Mouse (Mus musculus): ENCODE data around the gene Rpl35a. TPM values are rescaled to one million over a fixed set of nuclear protein-coding genes. Genes with fewer than 3 reads are reported as not detected.
A peak's percentile ranks its signal among the peaks of the same experiment; 100 is the strongest.
"Not testable (repeated sequence)": the region's sequence is repeated elsewhere in the genome, so short reads cannot be mapped to it uniquely, and the experiment has no call there.

Gene Rpl35a
- polyA plus RNA-seq, 1 experiment from 2014 or later, result 1,042 TPM

DNA sequence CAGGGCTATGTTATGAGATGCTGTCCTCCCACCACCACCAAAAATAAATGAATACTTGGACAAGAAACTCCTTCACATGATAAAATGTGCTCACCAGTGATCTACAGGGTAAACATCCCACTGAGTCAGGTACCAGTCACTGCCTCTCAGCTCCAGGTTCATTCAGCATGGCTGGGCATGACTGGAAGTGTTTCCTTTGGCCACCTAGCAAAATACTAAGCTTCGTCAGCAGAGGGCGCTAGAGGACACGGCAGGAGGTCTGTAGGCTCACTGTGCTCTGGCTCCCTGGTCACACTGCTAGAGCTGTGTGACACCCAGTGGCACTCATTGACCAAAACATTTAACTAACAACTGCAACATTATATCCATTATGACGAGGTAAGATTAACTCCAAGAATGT is 32.5 kb upstream of the Rpl35a start:
- no peaks in the 10 kb centered on the region for H3K36me3 ChIP-seq
- peaks cover 3% of the 10 kb centered on the region; the same call in 1 of the 2 replicates for H3K4me1 ChIP-seq
- H3K27ac ChIP-seq, result no peak overlapping the region
- H3K9ac ChIP-seq, result no peak overlapping the region
- no peak overlapping the region for H3K4me3 ChIP-seq (replicated peaks)
- peak; percentile 75 for ATAC-seq (ENCODE audit: insufficient read depth, low FRiP score, low read depth)
- 3% methylated on average over 4 of the region's 4 CpGs for WGBS
- H3K27me3 ChIP-seq (replicated peaks), result no peaks in the 10 kb centered on the region
- no peak overlapping the region for H3K4me2 ChIP-seq
- no peaks in the 10 kb centered on the region for H3K9me3 ChIP-seq

DNA sequence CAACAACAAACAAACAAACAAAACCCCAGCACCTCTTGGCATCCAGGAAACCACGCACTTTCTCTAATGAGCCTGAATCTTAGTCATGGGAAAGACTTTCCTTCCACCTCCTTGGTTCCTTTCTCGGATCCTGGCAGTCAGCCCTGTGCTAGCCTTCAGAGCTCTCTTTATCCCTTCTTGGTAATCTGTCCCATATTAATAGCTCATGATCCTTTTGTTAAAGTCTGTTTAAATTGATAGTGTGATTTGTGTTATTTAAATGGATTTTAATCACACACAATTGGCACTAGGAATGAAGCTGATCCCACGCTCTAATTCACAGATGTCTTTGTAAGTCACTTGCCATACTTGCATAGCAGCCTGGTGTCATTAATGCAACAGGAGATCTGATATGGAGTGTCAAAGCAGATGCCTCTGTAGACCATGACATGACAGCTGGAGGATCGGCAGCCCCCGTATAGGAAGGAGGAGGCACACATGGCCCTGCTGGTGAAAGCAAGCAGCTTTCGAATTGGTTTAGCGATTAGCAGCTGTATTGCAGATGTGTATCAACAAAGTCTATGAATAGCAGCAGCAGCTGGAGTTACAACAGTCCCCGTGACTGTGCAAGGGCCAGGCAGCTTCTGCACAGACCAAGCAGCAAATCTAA is 31.7 kb upstream of the Rpl35a start:
- no peaks in the 10 kb centered on the region for H3K27me3 ChIP-seq (replicated peaks)
- 0 out of 2 replicates have a peak, but pooled peaks have one; percentile 22 for ATAC-seq (ENCODE audit: insufficient read depth, low FRiP score, low read depth)
- no peak overlapping the region for H3K9ac ChIP-seq
- no peaks in the 10 kb centered on the region for H3K4me1 ChIP-seq
- H3K4me3 ChIP-seq (replicated peaks), result no peak overlapping the region
- no peak overlapping the region for H3K4me2 ChIP-seq
- no peaks in the 10 kb centered on the region for H3K36me3 ChIP-seq
- no peaks in the 10 kb centered on the region for H3K9me3 ChIP-seq
- H3K27ac ChIP-seq, result no peak overlapping the region
- 48% methylated on average over 8 of the region's 8 CpGs for WGBS

DNA sequence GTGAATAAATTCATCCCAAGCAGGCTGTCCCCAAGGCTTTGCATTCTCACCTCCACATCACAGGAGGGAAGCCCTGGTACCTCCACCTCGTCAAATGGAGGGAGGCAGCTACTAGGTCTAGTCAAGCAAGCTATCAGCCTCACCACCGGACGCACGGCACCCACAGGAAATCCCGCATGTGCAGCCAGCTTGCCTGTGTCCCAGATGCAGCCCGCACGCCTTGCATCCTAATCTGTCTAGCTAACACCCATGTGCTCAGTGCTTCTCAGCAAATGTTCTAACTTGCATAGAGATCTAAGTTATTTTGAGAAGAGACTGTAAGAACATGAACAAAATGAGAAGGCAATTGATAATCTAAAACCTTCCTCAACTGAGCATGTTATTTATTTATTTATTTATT is 29.9 kb upstream of the Rpl35a start:
- H3K4me1 ChIP-seq, result no peaks in the 10 kb centered on the region
- ATAC-seq (ENCODE audit: insufficient read depth, low FRiP score, low read depth), result no peak
- no peaks in the 10 kb centered on the region for H3K36me3 ChIP-seq
- no peaks in the 10 kb centered on the region for H3K27me3 ChIP-seq (replicated peaks)
- WGBS, result 82% methylated on average over 7 of the region's 7 CpGs
- H3K4me3 ChIP-seq (replicated peaks), result no peak overlapping the region
- no peak overlapping the region for H3K4me2 ChIP-seq
- no peaks in the 10 kb centered on the region for H3K9me3 ChIP-seq
- no peak overlapping the region for H3K27ac ChIP-seq
- no peak overlapping the region for H3K9ac ChIP-seq

DNA sequence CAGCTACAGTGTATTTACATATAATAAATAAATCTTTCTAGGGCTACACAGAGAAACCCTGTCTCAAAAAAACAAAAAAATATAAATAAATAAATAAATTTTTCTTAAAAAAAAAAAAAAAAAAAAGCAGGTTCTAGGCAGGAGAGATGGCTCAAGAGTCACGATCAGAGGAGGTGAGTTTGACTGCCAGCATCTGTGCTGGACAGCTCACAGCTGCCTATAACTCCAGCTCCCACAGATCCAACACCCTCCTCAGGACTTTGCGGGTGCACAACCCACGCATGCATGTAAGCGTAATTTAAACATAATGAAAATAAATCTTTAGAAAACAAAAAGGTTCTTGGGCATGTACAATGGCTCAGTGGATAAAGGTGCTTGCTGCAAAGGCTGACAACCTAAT is 20.2 kb upstream of the Rpl35a start:
- Histone ChIP-seq H3K4me1 (no peaks in the 10 kb centered on the region), H3K9me3 (no peaks in the 10 kb centered on the region), H3K9ac (no peak overlapping the region), H3K4me2 (no peak overlapping the region), H3K36me3 (no peaks in the 10 kb centered on the region), H3K27ac (no peak overlapping the region), H3K4me3 (replicated peaks) (no peak overlapping the region), H3K27me3 (replicated peaks) (no peaks in the 10 kb centered on the region)
- no peak for ATAC-seq (ENCODE audit: insufficient read depth, low FRiP score, low read depth)
- 58% methylated on average over 4 of the region's 4 CpGs for WGBS

DNA sequence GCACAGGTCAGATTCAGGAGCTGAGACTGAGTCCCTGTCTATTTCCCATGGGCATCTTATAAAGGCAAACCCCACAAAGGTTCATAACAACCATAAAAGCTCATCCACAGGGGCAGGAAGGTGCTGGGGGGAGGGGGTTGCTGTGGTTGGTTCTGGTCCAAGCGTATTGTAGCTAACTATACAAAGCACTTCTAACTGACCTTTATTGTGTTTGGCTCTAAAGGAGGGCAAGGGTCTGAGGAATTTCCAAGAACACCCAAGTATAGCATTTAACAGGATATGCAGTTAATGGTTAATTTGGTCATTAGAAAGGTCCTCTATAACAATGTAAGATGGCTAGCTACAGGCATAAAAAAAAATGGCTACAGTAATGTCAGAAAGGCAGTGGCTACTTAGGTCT is 13.6 kb upstream of the Rpl35a start:
- Histone ChIP-seq H3K4me2 (no peak overlapping the region), H3K27ac (no peak overlapping the region), H3K27me3 (replicated peaks) (no peaks in the 10 kb centered on the region), H3K36me3 (no peaks in the 10 kb centered on the region), H3K9me3 (no peaks in the 10 kb centered on the region), H3K4me3 (replicated peaks) (no peak overlapping the region), H3K9ac (no peak overlapping the region), H3K4me1 (no peaks in the 10 kb centered on the region)
- WGBS, result 71% methylated on average over 1 of the region's 1 CpGs
- ATAC-seq (ENCODE audit: insufficient read depth, low FRiP score, low read depth), result no peak

DNA sequence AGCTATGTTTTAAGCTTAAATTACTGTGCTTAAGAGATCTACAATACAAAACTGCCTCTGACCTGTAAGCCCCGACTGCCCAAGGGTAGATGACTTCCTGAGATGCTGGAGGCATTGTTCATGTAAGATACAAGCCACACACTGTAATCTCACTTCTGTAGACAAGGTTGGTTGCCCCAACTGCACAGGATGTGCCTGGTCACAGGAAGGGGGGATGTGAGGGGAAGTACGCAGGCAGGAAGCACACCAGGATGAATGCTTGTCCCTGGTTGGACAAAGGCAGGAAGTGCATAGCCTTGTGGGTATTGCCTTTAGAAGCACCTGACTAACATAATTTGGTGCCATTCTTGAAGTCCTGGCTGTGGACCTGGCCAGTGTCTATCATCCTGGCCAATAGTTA is 13.0 kb upstream of the Rpl35a start:
- no peak overlapping the region for H3K9ac ChIP-seq
- H3K4me1 ChIP-seq, result no peaks in the 10 kb centered on the region
- H3K27ac ChIP-seq, result no peak overlapping the region
- no peaks in the 10 kb centered on the region for H3K36me3 ChIP-seq
- no peak overlapping the region for H3K4me3 ChIP-seq (replicated peaks)
- H3K9me3 ChIP-seq, result no peaks in the 10 kb centered on the region
- no peak overlapping the region for H3K4me2 ChIP-seq
- no peak for ATAC-seq (ENCODE audit: insufficient read depth, low FRiP score, low read depth)
- 61% methylated on average over 2 of the region's 2 CpGs for WGBS
- no peaks in the 10 kb centered on the region for H3K27me3 ChIP-seq (replicated peaks)

DNA sequence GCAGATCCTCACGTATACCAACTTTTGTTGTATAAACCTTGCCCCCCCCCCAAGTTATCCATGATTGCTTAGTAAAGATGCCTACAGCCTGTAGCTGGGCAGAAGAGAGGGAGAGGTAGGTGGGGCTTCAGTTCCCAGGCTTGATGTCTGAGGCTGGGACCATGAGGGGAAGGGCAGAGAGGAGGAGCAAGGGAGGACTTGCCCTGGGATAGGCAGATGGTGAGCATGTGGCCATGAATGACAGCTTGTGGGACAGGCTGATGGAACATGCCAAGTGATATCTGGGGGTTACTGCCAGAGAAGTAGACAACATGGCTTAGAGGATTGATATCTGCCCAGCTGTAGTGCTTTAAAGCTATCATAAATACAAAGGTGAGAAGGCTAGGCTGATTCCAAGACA is 8.2 kb upstream of the Rpl35a start:
- H3K27ac ChIP-seq, result no peak overlapping the region
- H3K9ac ChIP-seq, result no peak overlapping the region
- no peak overlapping the region for H3K4me3 ChIP-seq (replicated peaks)
- H3K36me3 ChIP-seq, result no peaks in the 10 kb centered on the region
- no peaks in the 10 kb centered on the region for H3K27me3 ChIP-seq (replicated peaks)
- WGBS, result 91% methylated on average over 1 of the region's 1 CpGs
- ATAC-seq (ENCODE audit: insufficient read depth, low FRiP score, low read depth), result no peak
- no peaks in the 10 kb centered on the region for H3K9me3 ChIP-seq
- no peaks in the 10 kb centered on the region for H3K4me1 ChIP-seq
- no peak overlapping the region for H3K4me2 ChIP-seq

DNA sequence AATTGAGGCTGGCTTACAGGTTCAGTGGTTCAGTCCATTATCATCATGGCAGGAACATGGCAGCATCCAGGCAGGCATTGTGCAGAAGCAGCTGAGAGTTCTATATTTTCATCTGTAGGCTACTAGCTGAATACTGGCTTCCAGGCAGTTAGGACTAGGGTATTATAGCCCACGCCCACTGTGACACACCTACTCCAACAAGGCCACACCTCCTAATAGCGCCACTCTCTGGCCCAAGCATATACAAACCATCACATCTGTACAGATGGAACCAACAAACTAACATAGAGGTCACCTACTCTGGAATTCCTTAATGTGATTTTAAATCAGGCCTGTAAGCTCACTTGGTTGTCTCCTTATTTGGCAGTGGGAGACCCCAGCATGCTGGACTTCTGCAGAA is 7.6 kb upstream of the Rpl35a start:
- H3K9ac ChIP-seq, result no peak overlapping the region
- no peak for ATAC-seq (ENCODE audit: insufficient read depth, low FRiP score, low read depth)
- H3K27me3 ChIP-seq (replicated peaks), result no peaks in the 10 kb centered on the region
- no peak overlapping the region for H3K4me2 ChIP-seq
- H3K9me3 ChIP-seq, result no peaks in the 10 kb centered on the region
- WGBS, result 63% methylated on average over 2 of the region's 2 CpGs
- H3K4me3 ChIP-seq (replicated peaks), result no peak overlapping the region
- no peaks in the 10 kb centered on the region for H3K36me3 ChIP-seq
- no peaks in the 10 kb centered on the region for H3K4me1 ChIP-seq
- no peak overlapping the region for H3K27ac ChIP-seq

DNA sequence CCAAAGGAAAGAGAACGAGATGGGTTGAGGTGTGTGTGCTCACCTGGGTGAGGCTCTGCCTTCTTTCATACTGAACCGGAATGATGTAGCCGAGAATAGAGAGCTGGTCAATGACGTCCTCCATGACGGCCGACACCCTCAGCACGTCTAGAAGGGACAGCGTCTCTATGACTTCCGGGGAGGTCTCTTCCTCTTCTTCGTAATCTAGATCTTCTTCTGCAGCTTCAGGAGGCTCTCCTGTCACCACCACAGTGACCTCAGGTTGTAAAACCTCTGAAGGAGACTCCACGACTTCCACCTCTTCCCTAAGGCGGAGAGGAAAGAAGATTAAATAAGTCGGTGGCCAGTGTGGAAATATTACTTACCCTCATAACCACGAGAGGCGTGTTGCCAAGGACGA is 6.4 kb upstream of the Rpl35a start:
- H3K4me1 ChIP-seq, result no peaks in the 10 kb centered on the region
- H3K27me3 ChIP-seq (replicated peaks), result no peaks in the 10 kb centered on the region
- H3K9ac ChIP-seq, result no peak overlapping the region
- no peak for ATAC-seq (ENCODE audit: insufficient read depth, low FRiP score, low read depth)
- no peak overlapping the region for H3K4me3 ChIP-seq (replicated peaks)
- no peak overlapping the region for H3K4me2 ChIP-seq
- H3K27ac ChIP-seq, result no peak overlapping the region
- H3K9me3 ChIP-seq, result no peaks in the 10 kb centered on the region
- H3K36me3 ChIP-seq, result no peaks in the 10 kb centered on the region
- 89% methylated on average over 16 of the region's 16 CpGs for WGBS

DNA sequence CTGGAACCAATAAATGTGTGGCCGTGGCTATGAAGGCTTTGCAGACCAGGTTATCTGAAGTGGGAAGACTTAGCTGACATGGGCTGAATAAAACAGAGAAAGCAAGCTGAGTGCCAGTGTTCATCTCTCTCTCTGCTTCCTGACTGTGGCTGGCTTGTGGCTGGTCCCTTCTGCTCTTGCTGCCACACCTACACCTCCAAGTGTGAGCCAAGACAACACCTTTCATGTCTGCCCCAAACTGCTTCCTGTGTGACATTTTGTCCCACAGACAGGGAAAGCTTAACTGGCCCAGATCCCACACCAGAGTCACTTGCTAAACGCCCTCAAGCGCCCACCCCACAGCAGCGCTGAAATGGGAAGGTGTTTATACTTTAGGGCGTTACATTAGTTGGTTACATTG is 3.1 kb upstream of the Rpl35a start:
- no peaks in the 10 kb centered on the region for H3K36me3 ChIP-seq
- H3K9me3 ChIP-seq, result no peaks in the 10 kb centered on the region
- no peak overlapping the region for H3K9ac ChIP-seq
- 62% methylated on average over 5 of the region's 5 CpGs for WGBS
- no peak for ATAC-seq (ENCODE audit: insufficient read depth, low FRiP score, low read depth)
- H3K27me3 ChIP-seq (replicated peaks), result no peaks in the 10 kb centered on the region
- H3K4me2 ChIP-seq, result no peak overlapping the region
- peaks cover 4% of the 10 kb centered on the region for H3K4me1 ChIP-seq
- H3K27ac ChIP-seq, result no peak overlapping the region
- H3K4me3 ChIP-seq (replicated peaks), result no peak overlapping the region

DNA sequence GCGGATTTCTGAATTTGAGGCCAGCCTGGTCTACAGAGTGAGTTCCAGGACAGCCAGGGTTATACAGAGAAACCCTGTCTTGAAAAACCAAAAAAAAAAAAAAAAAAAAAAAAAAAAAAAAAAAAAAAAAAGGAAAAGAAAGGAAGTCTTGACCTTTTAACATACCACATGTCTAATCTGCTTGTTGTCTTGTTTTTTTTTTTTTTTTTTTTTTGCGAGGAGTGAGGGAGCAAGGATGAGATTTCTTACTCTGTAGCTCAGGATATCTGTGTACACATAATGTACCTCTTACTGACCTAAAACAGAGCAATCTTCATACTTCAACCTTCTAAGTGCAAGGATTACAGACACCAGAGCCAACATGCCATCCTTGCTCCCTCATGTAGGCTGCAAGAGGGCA is 1.3 kb upstream of the Rpl35a start:
- H3K4me1 ChIP-seq, result peaks cover 17% of the 10 kb centered on the region
- H3K27me3 ChIP-seq (replicated peaks); H3K9me3 ChIP-seq; H3K4me2 ChIP-seq; H3K27ac ChIP-seq; H3K9ac ChIP-seq; ATAC-seq (ENCODE audit: insufficient read depth, low FRiP score, low read depth); H3K4me3 ChIP-seq (replicated peaks): not testable (repeated sequence)
- WGBS, result 74% methylated on average over 2 of the region's 2 CpGs
- H3K36me3 ChIP-seq, result peaks cover 13% of the 10 kb centered on the region; the same call in 1 of the 2 replicates

DNA sequence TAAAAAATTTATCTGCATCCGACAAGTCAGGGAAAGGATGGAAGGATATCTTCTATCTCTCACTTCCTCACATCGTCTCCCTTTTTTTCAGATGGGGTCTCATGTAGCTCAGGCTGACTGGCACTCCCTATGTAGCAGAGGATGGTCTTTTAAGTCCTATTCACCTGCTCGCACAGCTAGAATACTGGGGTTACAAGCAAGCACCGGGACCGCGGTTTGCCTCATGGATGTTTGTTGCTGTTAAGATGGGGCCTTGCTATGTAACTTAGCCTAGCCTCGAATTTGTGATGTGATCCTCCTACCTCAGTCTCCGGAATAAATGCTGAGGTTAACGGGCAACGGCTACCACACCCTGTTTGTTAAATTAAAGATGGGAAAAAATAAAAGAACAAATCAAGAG is 598 bp upstream of the Rpl35a start:
- H3K4me1 ChIP-seq, result peaks cover 17% of the 10 kb centered on the region
- no peaks in the 10 kb centered on the region for H3K9me3 ChIP-seq
- WGBS, result 20% methylated on average over 10 of the region's 10 CpGs
- peak overlapping the region; percentile 58 for H3K4me2 ChIP-seq
- peaks cover 18% of the 10 kb centered on the region for H3K36me3 ChIP-seq
- 0 out of 2 replicates have a peak, but pooled peaks have one; percentile 12 for ATAC-seq (ENCODE audit: insufficient read depth, low FRiP score, low read depth)
- no peaks in the 10 kb centered on the region for H3K27me3 ChIP-seq (replicated peaks)
- H3K27ac ChIP-seq, result no peak overlapping the region
- peak overlapping the region; percentile 95 for H3K4me3 ChIP-seq (replicated peaks)
- H3K9ac ChIP-seq, result no peak overlapping the region

DNA sequence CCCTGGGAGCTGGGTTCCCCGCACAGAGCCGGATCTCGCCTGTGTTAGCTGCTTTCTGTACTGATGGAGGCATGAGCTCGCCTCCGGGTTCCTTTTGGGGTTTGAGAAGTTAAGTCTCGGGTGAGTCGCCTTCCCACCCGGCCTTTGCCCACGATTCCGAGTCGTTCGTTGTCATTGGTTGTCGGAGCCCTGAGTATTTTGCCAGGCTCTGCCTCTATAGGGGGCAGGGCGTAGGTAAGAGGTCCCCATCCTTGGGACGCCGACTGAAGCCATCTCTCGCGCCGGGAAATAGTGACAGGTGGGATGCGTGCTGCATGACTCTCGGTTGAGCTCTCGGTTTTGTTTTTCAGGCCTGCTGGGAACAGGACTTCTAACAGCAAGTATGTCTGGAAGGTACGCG is 533 bp downstream of the Rpl35a start:
- peaks cover 22% of the 10 kb centered on the region for H3K36me3 ChIP-seq
- ATAC-seq (ENCODE audit: insufficient read depth, low FRiP score, low read depth), result no peak
- H3K4me3 ChIP-seq (replicated peaks), result peak overlapping the region; percentile 95
- H3K27ac ChIP-seq, result peak overlapping the region; percentile 89
- H3K4me1 ChIP-seq, result peaks cover 20% of the 10 kb centered on the region
- WGBS, result under 1% methylated on average over 24 of the region's 24 CpGs
- H3K27me3 ChIP-seq (replicated peaks), result no peaks in the 10 kb centered on the region
- peak overlapping the region; percentile 99 for H3K9ac ChIP-seq
- H3K4me2 ChIP-seq, result peak overlapping the region; percentile 54
- no peaks in the 10 kb centered on the region for H3K9me3 ChIP-seq

Data from stomach, embryonic 15.5 days (tissue).